Mouse (Mus musculus): ENCODE measurements at regions not wholly inside any gene's neighbourhood (a gene's known extent, or its start where the extent isn't known, plus 50 kb on each side); places are given as distances from the start of the nearest gene placed in this dataset.

DNA sequence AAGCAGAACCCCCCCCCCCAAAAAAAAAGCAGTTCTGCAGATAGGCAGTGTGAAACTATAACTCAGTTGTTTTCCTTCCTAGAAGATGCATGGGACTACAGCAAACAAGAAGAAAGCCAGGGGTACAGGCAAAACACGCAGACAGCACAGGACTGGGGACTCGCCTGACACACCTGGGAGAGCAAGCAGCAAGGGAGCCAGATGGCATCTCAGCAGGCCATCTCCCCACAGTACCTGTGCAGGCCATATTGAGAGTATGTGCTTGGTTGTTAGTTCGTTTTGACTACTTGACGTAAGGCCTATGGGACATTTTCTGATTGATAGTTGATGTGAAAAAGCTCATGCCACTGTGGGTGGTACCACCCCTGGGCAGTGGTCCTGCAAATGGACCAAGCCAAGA, 113.4 kb upstream of the Hes1 start:
- TF ChIP-seq CTCF (IDR thresholded peaks at IDR 0.05; ENCODE audit: borderline replicate concordance, insufficient read depth, low read depth, low read length) = no peak
- no peak for TF ChIP-seq POLR2A (IDR thresholded peaks at IDR 0.05; ENCODE audit: borderline replicate concordance, insufficient read depth, low read length)

Measured in cerebellum, adult 2 months (tissue).